Mouse (Mus musculus) bone marrow macrophage, adult 2 months (primary cell): ENCODE measurements around the gene Lrriq3.

Source experiments
- CTCF ChIP-seq: IDR thresholded peaks from 2 replicates; pipeline ENCODE4 v1.5.1; 2012; ENCODE audit warnings: low read depth, mild to moderate bottlenecking, low read length, moderate library complexity
- POLR2A ChIP-seq: IDR thresholded peaks from 2 replicates; pipeline ENCODE4 v1.6.1; 2012; ENCODE audit warnings: mild to moderate bottlenecking, low read depth, low read length, borderline replicate concordance

DNA sequence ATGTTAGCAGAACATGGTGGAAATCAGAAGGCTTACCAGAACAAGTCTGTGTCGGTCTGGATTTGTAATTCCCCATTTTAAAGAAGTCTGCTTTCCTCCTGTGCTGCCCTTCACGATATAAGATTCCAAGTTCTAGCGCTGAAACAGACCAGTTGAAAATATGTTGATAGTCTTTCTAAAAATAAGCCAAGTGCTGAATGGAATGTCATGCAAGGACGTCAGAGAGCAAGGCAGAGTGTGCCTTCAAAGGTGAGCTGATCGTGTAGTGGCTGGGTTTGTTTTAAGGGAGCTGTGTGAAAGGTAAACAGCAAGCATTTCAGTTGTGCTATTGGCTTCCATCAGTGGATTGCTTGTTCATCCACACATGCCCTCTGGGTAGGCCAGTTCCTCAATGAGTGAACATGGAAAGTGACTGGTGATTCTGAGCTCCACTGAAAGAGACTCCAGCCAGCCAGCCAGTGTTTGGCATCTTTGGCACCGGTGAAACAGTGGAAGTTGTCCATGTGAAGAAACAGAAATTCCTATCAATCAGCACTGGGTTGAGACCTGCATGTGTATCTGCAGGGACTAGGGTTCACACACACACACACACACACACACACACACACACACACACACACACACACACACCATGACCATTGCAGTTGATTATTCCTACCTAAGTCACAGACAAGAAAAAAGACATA lies 37.9 kb upstream of the Lrriq3 start, which contains the start of gene Tnni3k:
- TF ChIP-seq CTCF = no peak
- TF ChIP-seq POLR2A = no peak
